Mouse (Mus musculus) heart, embryonic 16.5 days (tissue): ENCODE data around the gene Ptpn13. TPM values are rescaled to one million over a fixed set of nuclear protein-coding genes. Genes with fewer than 3 reads are reported as not detected.
A peak's percentile ranks its signal among the peaks of the same experiment; 100 is the strongest.

Source experiments
- ATAC-seq: fragments of 200-750 bp; cut with Nextera tagmentation; replicated peaks from 2 replicates; pipeline ENCODE4 v1.8.0; 2017; ENCODE audit warnings: moderate number of reproducible peaks; ENCODE audit not compliant: insufficient read depth, low FRiP score; ENCODE audit errors: extremely low read depth
- H3K27ac ChIP-seq: fragments of 300-500 bp; sonication (generic); 2 replicates; pipeline ENCODE4 v1.5.1; 2014; ENCODE audit warnings: mild to moderate bottlenecking, low read length, control low read depth, moderate library complexity
- H3K27me3 ChIP-seq: fragments of 300-500 bp; sonication (generic); 2 replicates; pipeline ENCODE4 v1.6.1; 2014; ENCODE audit warnings: low read length, mixed read lengths; ENCODE audit not compliant: control insufficient read depth, insufficient read depth
- H3K36me3 ChIP-seq: fragments of 300-500 bp; sonication (generic); 2 replicates; pipeline ENCODE4 v1.6.1; 2014; ENCODE audit not compliant: control insufficient read depth, insufficient read depth
- H3K4me1 ChIP-seq: fragments of 300-500 bp; sonication (generic); 2 replicates; pipeline ENCODE4 v1.6.1; 2014; ENCODE audit warnings: low read length, mixed read lengths; ENCODE audit not compliant: control insufficient read depth, insufficient read depth
- H3K4me2 ChIP-seq: fragments of 300-500 bp; sonication (generic); 2 replicates; pipeline ENCODE4 v1.6.1; 2014; ENCODE audit warnings: low read depth, mild to moderate bottlenecking, control low read depth, low read length
- H3K4me3 ChIP-seq: fragments of 300-500 bp; sonication (generic); 2 replicates; pipeline ENCODE4 v1.5.1; 2014; ENCODE audit warnings: mild to moderate bottlenecking, control low read depth, low read length
- H3K9ac ChIP-seq: fragments of 300-500 bp; sonication (generic); 2 replicates; pipeline ENCODE4 v1.6.1; 2014; ENCODE audit warnings: low read length, control low read depth
- H3K9me3 ChIP-seq: fragments of 300-500 bp; sonication (generic); replicated peaks from 2 replicates; pipeline ENCODE4 v1.6.1; 2016; ENCODE audit warnings: low read length; ENCODE audit not compliant: control insufficient read depth
- WGBS: fragments of 180-500 bp; shearing (Covaris S2); extraction: QIAGEN DNeasy Blood & Tissue Kit; methylation state at CpG from one replicate; pipeline ENCODE4 v1.1.7; 2014; 5-methylcytosine and 5-hydroxymethylcytosine counted together
- polyA plus RNA-seq: library from polyadenylated mRNA; unstranded; fragments of >200 nt; fragmentation: Nextera tagmentation; extraction: Ambion mirVana; gene quantifications from 2 replicates; pipeline ENCODE4 v1.2.1, GENCODE M21; 2015

Gene Ptpn13
- polyA plus RNA-seq, 1 experiment from 2014 or later = 7.8 TPM

DNA sequence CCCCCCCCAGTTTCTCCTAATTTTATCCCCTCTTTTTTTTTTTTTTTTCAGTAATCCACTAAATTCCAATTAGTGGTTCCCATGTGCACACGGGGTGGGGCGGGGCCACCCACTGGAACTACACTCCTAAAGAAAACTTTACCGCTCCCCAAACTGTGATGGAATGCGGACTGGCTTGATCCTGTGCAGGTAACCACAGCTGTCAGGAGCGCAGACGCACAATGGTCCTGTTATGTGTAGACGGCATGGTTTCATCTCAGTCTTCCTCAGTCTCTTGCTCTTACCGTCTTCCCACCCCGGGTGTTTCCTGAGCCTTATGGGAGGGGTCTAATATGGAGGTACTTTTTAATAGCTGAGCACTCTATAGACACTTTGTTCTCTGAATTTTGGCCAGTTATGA lies 7.0 kb upstream of the Ptpn13 start:
- WGBS = 81% methylated on average over 9 of the region's 9 CpGs
- Histone ChIP-seq H3K36me3 (no peaks in the 10 kb centered on the region), H3K27me3 (no peaks in the 10 kb centered on the region; the same call in 1 of the 2 replicates), H3K4me1 (0 out of 2 replicates have a peak, but pooled peaks cover 3% of the 10 kb centered on the region), H3K9me3 (no peaks in the 10 kb centered on the region), H3K4me2 (no peak overlapping the region), H3K27ac (no peak overlapping the region), H3K9ac (no peak overlapping the region), H3K4me3 (no peak overlapping the region)
- no peak for ATAC-seq

DNA sequence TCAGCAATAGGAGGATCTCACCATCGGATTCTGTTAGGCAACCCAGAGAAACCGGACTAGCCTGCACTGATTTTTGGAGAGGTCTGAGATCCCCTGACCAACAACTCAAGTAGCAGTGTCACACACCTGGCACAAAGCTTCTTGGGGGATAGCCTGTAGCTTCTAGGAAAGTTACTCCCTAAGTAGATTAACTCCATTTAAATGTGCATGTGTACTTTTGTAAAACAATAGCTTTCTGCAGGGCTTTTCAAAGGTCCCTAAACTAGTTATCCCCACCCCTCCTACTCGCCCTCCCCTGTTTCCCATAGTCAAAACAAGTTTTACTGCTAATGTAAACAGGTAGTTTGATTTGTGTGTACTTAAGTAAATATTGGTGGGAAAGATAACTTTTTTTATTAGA lies 6.1 kb upstream of the Ptpn13 start:
- no peaks in the 10 kb centered on the region for H3K36me3 ChIP-seq
- no peaks in the 10 kb centered on the region; the same call in 1 of the 2 replicates for H3K27me3 ChIP-seq
- no peak overlapping the region for H3K4me2 ChIP-seq
- H3K4me1 ChIP-seq = peaks cover 7% of the 10 kb centered on the region; the same call in 1 of the 2 replicates
- no peak overlapping the region for H3K27ac ChIP-seq
- WGBS = 82% methylated on average over 3 of the region's 3 CpGs
- H3K4me3 ChIP-seq = no peak overlapping the region
- no peaks in the 10 kb centered on the region for H3K9me3 ChIP-seq
- no peak for ATAC-seq
- H3K9ac ChIP-seq = no peak overlapping the region

DNA sequence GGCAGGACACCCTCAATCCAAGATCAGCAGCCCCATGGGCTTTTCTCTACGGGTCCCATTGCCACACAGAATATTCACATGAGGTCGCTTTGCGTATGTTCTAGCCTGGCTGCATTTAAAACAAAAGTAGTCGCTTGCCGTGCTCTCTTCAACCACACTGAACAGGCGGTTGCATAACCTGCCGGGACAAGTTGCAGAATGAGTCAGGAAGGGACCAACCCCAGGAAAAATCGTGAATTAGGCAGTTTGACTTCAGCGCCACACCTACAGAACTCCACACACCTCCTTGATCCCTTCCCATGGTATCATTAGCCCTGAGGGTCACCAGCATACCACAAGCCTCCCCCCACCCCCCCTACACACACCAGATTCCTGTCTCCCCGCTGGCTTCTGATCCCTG lies 4.4 kb upstream of the Ptpn13 start:
- Histone ChIP-seq H3K4me2 (peak overlapping the region; percentile 10; the same call in 1 of the 2 replicates), H3K36me3 (no peaks in the 10 kb centered on the region), H3K4me1 (peaks cover 14% of the 10 kb centered on the region), H3K27me3 (no peaks in the 10 kb centered on the region; the same call in 1 of the 2 replicates), H3K9me3 (no peaks in the 10 kb centered on the region), H3K4me3 (no peak overlapping the region), H3K27ac (no peak overlapping the region; the same call in 1 of the 2 replicates), H3K9ac (no peak overlapping the region)
- 47% methylated on average over 10 of the region's 10 CpGs for WGBS
- no peak for ATAC-seq

DNA sequence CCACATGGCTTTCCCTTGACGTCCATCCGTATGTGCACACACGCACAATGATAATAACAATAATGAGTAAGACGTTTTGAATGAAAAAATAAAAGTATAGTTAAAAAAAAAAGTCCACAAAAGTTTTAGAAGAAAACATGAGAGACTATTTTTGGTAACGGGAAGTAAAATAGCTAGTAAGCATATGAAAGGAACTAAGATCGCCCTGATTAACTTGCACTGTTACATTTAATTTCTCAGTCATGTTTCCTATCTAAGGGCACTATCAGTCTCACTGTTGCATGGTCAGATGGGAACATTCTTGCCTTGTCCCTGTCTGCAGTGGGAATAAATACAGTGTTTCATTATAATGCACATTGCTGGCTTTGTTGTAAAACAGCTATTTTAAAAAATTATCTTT lies 2.4 kb upstream of the Ptpn13 start:
- no peak overlapping the region for H3K4me3 ChIP-seq
- H3K27ac ChIP-seq = no peak overlapping the region
- 79% methylated on average over 6 of the region's 6 CpGs for WGBS

DNA sequence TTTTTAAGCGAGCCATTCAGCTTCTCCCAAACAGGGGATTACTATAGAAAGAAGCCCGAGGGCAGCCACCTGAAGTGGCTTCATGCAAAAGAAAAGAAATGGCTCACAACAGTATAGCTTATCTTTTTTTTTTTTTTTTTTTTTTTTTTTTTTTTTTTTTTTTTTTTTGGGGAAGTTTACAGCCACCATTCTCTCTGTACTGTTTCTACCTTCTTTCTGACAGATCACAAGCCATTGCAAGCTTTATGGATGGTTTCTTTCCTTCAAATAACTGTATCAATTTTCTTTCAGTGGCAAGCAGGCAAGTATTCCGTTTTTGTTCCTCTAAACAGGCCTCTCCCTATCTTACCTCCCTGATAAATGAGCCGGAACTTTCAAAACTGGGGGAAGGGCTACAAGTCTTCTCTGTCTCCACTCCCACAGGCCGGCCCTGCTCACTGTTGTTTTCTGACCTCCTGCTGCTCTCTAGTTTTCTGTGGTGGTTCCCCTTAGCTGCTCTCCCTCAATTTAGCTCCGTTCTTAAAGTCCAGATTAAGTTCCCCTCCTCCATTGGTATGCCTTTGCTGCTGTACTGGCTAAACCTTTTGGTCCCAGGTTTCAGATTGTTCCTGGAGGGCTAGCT lies 1.6 kb upstream of the Ptpn13 start:
- peaks cover 20% of the 10 kb centered on the region for H3K4me1 ChIP-seq
- H3K9ac ChIP-seq = no peak overlapping the region
- no peak overlapping the region for H3K4me3 ChIP-seq
- H3K27me3 ChIP-seq = no peaks in the 10 kb centered on the region; the same call in 1 of the 2 replicates
- ATAC-seq = no peak
- H3K36me3 ChIP-seq = no peaks in the 10 kb centered on the region
- peak overlapping the region; percentile 41 for H3K27ac ChIP-seq
- WGBS = 24% methylated on average over 6 of the region's 6 CpGs
- no peaks in the 10 kb centered on the region for H3K9me3 ChIP-seq
- peak overlapping the region; percentile 12; the same call in 1 of the 2 replicates for H3K4me2 ChIP-seq

More for the DNA sequence above, 2.4 kb upstream of the Ptpn13 start:
- Histone ChIP-seq H3K9me3 (no peaks in the 10 kb centered on the region), H3K4me1 (peaks cover 20% of the 10 kb centered on the region), H3K9ac (no peak overlapping the region), H3K27me3 (no peaks in the 10 kb centered on the region; the same call in 1 of the 2 replicates), H3K4me2 (no peak overlapping the region), H3K36me3 (no peaks in the 10 kb centered on the region)
- ATAC-seq = no peak

DNA sequence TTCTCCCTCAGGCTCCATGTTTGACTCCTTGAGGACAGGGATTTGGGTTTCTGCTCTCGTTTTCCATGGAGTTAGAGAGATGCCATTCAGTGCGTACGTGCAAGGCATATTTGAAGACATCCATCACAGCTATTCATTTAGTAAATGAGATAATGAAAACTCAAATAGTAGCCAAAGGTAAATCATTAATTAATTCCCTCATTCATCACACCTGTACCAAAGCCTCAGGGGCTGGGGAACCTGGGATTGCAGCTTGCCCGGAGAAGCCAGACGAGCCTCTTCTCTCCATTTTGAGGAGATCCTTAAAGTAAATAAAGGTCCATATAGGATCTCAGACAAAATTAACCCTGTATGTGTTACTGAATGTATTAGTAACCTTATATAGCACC lies 1.1 kb upstream of the Ptpn13 start:
- Histone ChIP-seq H3K4me2 (peak overlapping the region; percentile 86), H3K9me3 (no peaks in the 10 kb centered on the region), H3K27ac (peak overlapping the region; percentile 41), H3K4me1 (peaks cover 20% of the 10 kb centered on the region), H3K27me3 (no peaks in the 10 kb centered on the region; the same call in 1 of the 2 replicates), H3K9ac (no peak overlapping the region; the same call in 1 of the 2 replicates), H3K36me3 (no peaks in the 10 kb centered on the region), H3K4me3 (peak overlapping the region; percentile 86)
- ATAC-seq = no peak
- 19% methylated on average over 5 of the region's 5 CpGs for WGBS

DNA sequence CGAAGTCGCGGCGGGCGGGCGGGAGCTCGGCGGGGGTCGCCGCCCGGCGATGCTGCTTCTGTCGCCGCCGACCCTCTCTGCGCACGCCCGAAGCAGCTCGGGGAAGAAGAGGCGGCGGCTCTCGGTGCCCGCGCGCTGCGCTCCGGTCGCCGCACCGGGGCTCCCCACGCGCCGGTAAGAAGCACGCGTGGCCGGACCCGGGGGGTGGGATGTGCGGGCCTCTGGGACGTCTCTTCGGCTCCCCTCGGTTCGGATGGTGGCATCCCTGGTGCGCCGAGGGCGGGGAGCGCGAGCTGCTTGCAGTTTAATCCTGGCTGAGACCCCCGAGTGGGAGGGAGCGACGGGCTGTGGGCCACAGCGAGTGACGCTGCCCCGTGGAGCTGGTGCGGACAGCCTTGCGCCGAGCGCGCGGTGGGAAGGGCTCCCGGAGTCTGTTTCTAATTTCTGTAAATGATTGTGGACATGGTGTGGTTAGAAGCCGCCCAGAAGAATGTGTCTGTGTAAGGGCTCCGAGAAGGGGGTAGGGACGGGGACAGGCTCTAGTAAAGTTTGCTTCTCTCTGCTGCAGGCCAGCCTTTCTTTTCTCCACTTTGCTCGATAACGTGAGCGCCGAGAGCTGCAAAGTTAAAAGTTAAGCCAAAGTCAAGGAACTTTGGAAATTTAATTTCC lies 505 bp downstream of the Ptpn13 start:
- peak overlapping the region; percentile 85 for H3K27ac ChIP-seq
- H3K9ac ChIP-seq = peak overlapping the region; percentile 88
- no peaks in the 10 kb centered on the region for H3K36me3 ChIP-seq
- peak overlapping the region; percentile 86 for H3K4me2 ChIP-seq
- ATAC-seq = peak; percentile 29
- H3K27me3 ChIP-seq = no peaks in the 10 kb centered on the region; the same call in 1 of the 2 replicates
- WGBS = under 1% methylated on average over 56 of the region's 67 CpGs
- H3K4me3 ChIP-seq = peak overlapping the region; percentile 86
- no peaks in the 10 kb centered on the region for H3K9me3 ChIP-seq
- peaks cover 20% of the 10 kb centered on the region for H3K4me1 ChIP-seq

DNA sequence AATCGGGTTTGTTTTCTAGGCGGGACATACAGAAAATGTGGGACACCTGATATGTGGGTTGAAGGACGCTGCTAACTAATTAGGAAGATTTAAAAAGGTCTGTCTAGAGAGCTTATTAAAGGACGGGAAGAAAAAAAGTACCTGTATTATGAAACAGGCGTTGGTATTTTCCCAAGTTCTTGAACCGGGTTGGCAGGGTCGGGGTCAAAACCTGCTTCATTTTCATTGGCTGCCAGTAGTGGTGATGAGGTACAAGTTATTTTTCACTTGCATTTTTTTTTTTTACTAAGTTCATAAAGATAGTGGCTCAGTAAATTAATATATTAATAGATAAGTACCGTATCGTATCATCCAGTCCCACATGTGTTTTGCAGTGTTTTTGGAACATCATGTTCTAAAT lies 1.3 kb downstream of the Ptpn13 start:
- H3K27ac ChIP-seq = no peak overlapping the region
- ATAC-seq = no peak

DNA sequence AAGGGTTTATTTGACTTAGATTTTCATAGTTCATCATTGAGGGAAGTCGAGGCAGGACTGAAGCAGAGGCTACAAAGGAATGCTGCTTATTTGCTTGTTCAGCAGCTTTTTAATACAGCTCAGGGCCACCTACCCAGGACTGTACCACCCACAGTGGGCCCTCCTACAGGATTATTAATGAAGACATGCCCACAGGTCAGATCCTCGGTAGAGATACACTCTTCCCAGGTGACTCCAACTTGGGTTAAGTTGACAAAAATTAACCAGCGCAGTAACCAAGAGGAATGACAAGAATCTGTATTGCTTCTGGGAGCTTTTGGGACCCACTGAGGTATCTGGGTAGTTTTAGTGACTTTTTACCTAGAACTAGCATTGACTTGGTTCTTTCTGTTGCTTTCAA lies 6.0 kb downstream of the Ptpn13 start:
- no peaks in the 10 kb centered on the region for H3K36me3 ChIP-seq
- H3K27ac ChIP-seq = no peak overlapping the region
- H3K4me1 ChIP-seq = peaks cover 12% of the 10 kb centered on the region
- no peak overlapping the region for H3K9ac ChIP-seq
- 75% methylated on average over 3 of the region's 3 CpGs for WGBS
- H3K9me3 ChIP-seq = no peaks in the 10 kb centered on the region
- no peak for ATAC-seq
- H3K4me3 ChIP-seq = no peak overlapping the region
- no peaks in the 10 kb centered on the region for H3K27me3 ChIP-seq
- H3K4me2 ChIP-seq = no peak overlapping the region

More for the DNA sequence above, 1.3 kb downstream of the Ptpn13 start:
- peak overlapping the region; percentile 88 for H3K9ac ChIP-seq
- H3K4me1 ChIP-seq = peaks cover 18% of the 10 kb centered on the region
- H3K4me2 ChIP-seq = peak overlapping the region; percentile 86
- H3K27me3 ChIP-seq = no peaks in the 10 kb centered on the region; the same call in 1 of the 2 replicates
- no peaks in the 10 kb centered on the region for H3K36me3 ChIP-seq
- WGBS = 15% methylated on average over 9 of the region's 9 CpGs
- H3K9me3 ChIP-seq = no peaks in the 10 kb centered on the region
- peak overlapping the region; percentile 86 for H3K4me3 ChIP-seq
